ENCODE assay signal across 8 mouse cellular contexts in the genomic region with DNA sequence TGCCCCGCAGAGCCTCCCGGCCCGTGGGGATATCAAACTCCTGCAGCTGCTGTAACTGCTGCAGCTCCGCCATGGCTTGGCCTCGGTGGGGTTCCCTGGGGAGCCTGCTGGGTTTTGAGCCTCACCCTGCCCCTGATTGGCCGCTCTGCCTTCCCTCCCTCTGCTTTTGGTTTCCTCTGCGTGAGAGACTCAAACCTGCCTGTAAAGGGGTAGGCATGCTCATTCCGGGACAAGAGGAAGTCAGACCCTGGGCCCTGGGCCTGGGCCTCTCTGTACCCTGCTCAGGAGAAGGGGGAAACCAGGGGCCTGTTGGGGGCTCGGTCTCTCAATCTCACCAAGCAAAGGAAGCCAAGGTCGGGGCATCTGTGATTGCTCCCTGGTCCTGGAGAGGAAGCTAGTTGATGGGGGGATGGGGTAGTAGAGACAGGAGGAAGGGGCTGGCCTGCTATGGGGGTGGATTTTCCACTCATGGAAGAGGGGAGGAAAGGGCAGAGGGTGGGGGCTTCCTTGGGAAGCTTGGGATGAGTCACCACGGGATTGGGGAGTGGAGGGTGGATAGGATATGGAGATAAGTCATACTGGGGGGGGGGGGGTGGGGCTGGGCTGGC. TPM values are rescaled to one million over a fixed set of nuclear protein-coding genes. Genes with fewer than 3 reads are reported as not detected.
DNase-seq lines count a peak whose midpoint lies in the region; ATAC-seq and TF ChIP-seq lines count a peak whose summit lies in the region.

TSS of gene Abi3 (minus strand) at position 403 of the 608 bp plus-strand sequence.

- DNase-seq in adrenal gland, adult (ENCODE audit: inconsistent age in 2 of 2, low spot score in 1 of 2) = peak; percentile 51 to 78
- DNase-seq in heart, adult 8-10 months (ENCODE audit: low spot score) = peak; percentile 76
- DNase-seq in lung, postnatal 14 days = peak; percentile 52
- DNase-seq in stomach, postnatal 0 days (ENCODE audit: low spot score) = no peak
- DNase-seq in frontal cortex, postnatal 36 days (ENCODE audit: low spot score in 2 of 2) = no peak
- DNase-seq in left cerebral cortex, postnatal 36 days (ENCODE audit: low spot score in 2 of 2) = no peak

- H3K9ac ChIP-seq in kidney, embryonic 15.5 days = peak within 1 kb of the TSS; percentile 23; the same call in 1 of the 2 replicates
- peak within 1 kb of the TSS; percentile 50 for H3K9ac ChIP-seq in stomach, postnatal 0 days (ENCODE audit: low read length)

- no peaks in the 10 kb centered on the region for H3K36me3 ChIP-seq in E14TG2a.4 (ENCODE audit: insufficient read depth, low read length)
- H3K36me3 ChIP-seq in kidney, embryonic 15.5 days = no peaks in the 10 kb centered on the region
- no peaks in the 10 kb centered on the region for H3K36me3 ChIP-seq in stomach, postnatal 0 days (ENCODE audit: control insufficient read depth, insufficient read depth, low read length)

- no peaks in the 10 kb centered on the region for H3K9me3 ChIP-seq in E14TG2a.4 (ENCODE audit: low read length)
- H3K9me3 ChIP-seq in kidney, embryonic 15.5 days (replicated peaks) = no peaks in the 10 kb centered on the region
- H3K9me3 ChIP-seq in stomach, postnatal 0 days (ENCODE audit: control insufficient read depth, low read length) = no peaks in the 10 kb centered on the region

- no peak for TF ChIP-seq CTCF in E14TG2a.4 (conservative IDR thresholded peaks at IDR 0.05; ENCODE audit: low read length)
- TF ChIP-seq CTCF in stomach, postnatal 0 days (IDR thresholded peaks at IDR 0.05; ENCODE audit: low read depth) = no peak

- peak within 1 kb of the TSS; percentile 75 for H3K27ac ChIP-seq in kidney, embryonic 15.5 days
- H3K27ac ChIP-seq in stomach, postnatal 0 days (replicated peaks) = peak within 1 kb of the TSS; percentile 70; the same call in 1 of the 2 replicates

- intact Hi-C loops in left cerebral cortex, postnatal 36 days (cut with DNase I) = no loop called here

- peaks cover 44% of the 10 kb centered on the region for H3K4me1 ChIP-seq in E14TG2a.4 (replicated peaks; ENCODE audit: low read depth, low read length)
- H3K4me1 ChIP-seq in kidney, embryonic 15.5 days = peaks cover 29% of the 10 kb centered on the region
- no peaks in the 10 kb centered on the region for H3K4me1 ChIP-seq in stomach, postnatal 0 days (replicated peaks; ENCODE audit: control insufficient read depth, insufficient read depth)

- peak within 1 kb of the TSS; percentile 70 for H3K4me3 ChIP-seq in E14TG2a.4 (replicated peaks; ENCODE audit: low read length)
- peak within 1 kb of the TSS; percentile 36 for H3K4me3 ChIP-seq in kidney, embryonic 15.5 days (replicated peaks)
- H3K4me3 ChIP-seq in stomach, postnatal 0 days (ENCODE audit: low read depth, low read length) = peak within 1 kb of the TSS; percentile 27

- peaks cover 42% of the 10 kb centered on the region for H3K27me3 ChIP-seq in E14TG2a.4 (ENCODE audit: insufficient read depth, low read length)
- H3K27me3 ChIP-seq in kidney, embryonic 15.5 days = peaks cover 24% of the 10 kb centered on the region
- H3K27me3 ChIP-seq in stomach, postnatal 0 days (ENCODE audit: control insufficient read depth, insufficient read depth, low read length) = no peaks in the 10 kb centered on the region

- H3K4me2 ChIP-seq in kidney, embryonic 15.5 days = peak within 1 kb of the TSS; percentile 45
- H3K4me2 ChIP-seq in stomach, postnatal 0 days (replicated peaks; ENCODE audit: low read depth) = peak within 1 kb of the TSS; percentile 38

- 12% methylated on average over 11 of the region's 11 CpGs for WGBS in kidney, embryonic 15.5 days
- WGBS in stomach, postnatal 0 days = 16% methylated on average over 11 of the region's 11 CpGs

- no peak for TF ChIP-seq EP300 in stomach, postnatal 0 days (optimal IDR thresholded peaks at IDR 0.05)

- ATAC-seq in kidney, embryonic 15.5 days (replicated peaks; ENCODE audit: low FRiP score) = peak; percentile 77; the same call in 1 of the 2 replicates
- peak; percentile 54 for ATAC-seq in stomach, postnatal 0 days (ENCODE audit: low FRiP score, low TSS enrichment)

RNA-seq across cellular contexts. Expression of gene Abi3, which starts in this region (rescaled TPM):
- total RNA-seq in heart, adult 8-10 months (2022) = 10 to 100 TPM in 1 of 4 experiments, 1 to 10 TPM in 3; 7.3 to 10.8 (median 8.8) TPM
- 10.1 and 11.4 TPM in 2 replicates for polyA plus RNA-seq in kidney, embryonic 15.5 days (2015; fragmentation: Nextera tagmentation; extraction: Ambion mirVana)
- polyA plus RNA-seq in stomach, postnatal 0 days (2015; fragmentation: Nextera tagmentation; extraction: Ambion mirVana) = 3.6 and 4.2 TPM in 2 replicates
- 1 to 10 TPM; 5.1 to 5.3 TPM for total RNA-seq in left cerebral cortex, postnatal 36 days (2021)

Comparison
In these comparisons a context has a peak if more than half of its experiments do, and no peak if none do; other contexts are left out.
1. DNase-seq: peak in adrenal gland, adult (2 of 2), heart, adult 8-10 months (single experiment) and lung, postnatal 14 days (single experiment); none in stomach, postnatal 0 days (single experiment), frontal cortex, postnatal 36 days (0 of 2) and left cerebral cortex, postnatal 36 days (0 of 2).
2. Peak in every context shown above with its lines, with median percentiles within 50 percentile points of each other: H3K4me3 ChIP-seq.